ENCODE assay signal across 17 mouse cellular contexts in the genomic region with DNA sequence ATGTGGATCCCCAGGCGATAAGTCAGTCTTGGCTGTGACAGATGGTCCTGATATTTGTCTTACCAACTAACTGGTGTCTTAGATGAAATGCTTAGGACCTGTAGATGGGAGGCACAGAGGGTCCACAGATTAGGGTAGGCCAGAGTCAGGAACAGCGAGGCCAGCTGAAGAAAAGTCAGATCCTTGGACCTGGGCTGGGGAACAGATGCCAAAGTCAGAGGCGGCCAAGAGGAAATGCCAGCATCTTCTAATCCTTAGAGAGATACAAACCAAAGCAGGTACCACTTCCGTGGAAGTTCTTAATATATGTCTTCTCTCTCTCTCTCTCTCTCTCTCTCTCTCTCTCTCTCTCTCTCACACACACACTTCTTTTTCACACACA.
DNase-seq lines count a peak whose midpoint lies in the region; ATAC-seq and TF ChIP-seq lines count a peak whose summit lies in the region.
"Had no signal": no experiment of that assay in that cellular context is flagged by ENCODE, and none has a peak within 500 bp of the region (broad histone marks: within the 10 kb centered on the region; RNA-seq: fewer than 3 reads in every experiment).

No protein-coding gene starts in this region.

- no peak overlapping the region for H3K4me2 ChIP-seq in forebrain, postnatal 0 days (ENCODE audit: low read depth)
- no peak overlapping the region for H3K4me2 ChIP-seq in forebrain, embryonic 11.5 days (ENCODE audit: low read depth, low read length, severe bottlenecking)
- H3K4me2 ChIP-seq in hindbrain, postnatal 0 days (ENCODE audit: low read depth, low read length), result no peak overlapping the region
- no peak overlapping the region for H3K4me2 ChIP-seq in hindbrain, embryonic 11.5 days (replicated peaks; ENCODE audit: low read depth, low read length)
- H3K4me2 ChIP-seq in kidney, embryonic 15.5 days, result no peak overlapping the region
- H3K4me2 ChIP-seq: heart, embryonic 12.5 days; heart, embryonic 15.5 days; hindbrain, embryonic 12.5 days; intestine, embryonic 15.5 days had no signal

- peak in 1 of 2 experiments; percentile 73 for DNase-seq in cerebellum, adult 2 months
- no peak for DNase-seq in cerebellum, postnatal 4 days (ENCODE audit: low spot score in 2 of 2)
- peak; percentile 13 for DNase-seq in forebrain, postnatal 0 days
- DNase-seq in forebrain, embryonic 11.5 days (ENCODE audit: low spot score), result no peak
- DNase-seq in hindbrain, postnatal 0 days (ENCODE audit: low spot score), result no peak
- DNase-seq in hindbrain, embryonic 11.5 days (ENCODE audit: low spot score), result no peak
- DNase-seq: gastrocnemius, postnatal 25 days; kidney, adult 11 months; kidney, adult 8-10 months had no signal

- TF ChIP-seq CTCF in cerebellum, adult 2 months (IDR thresholded peaks at IDR 0.05; ENCODE audit: borderline replicate concordance, insufficient read depth, low read depth, low read length), result no peak
- TF ChIP-seq CTCF in forebrain, postnatal 0 days (IDR thresholded peaks at IDR 0.05; ENCODE audit: low read depth), result no peak
- no peak for TF ChIP-seq CTCF in hindbrain, postnatal 0 days (IDR thresholded peaks at IDR 0.05; ENCODE audit: low read depth)

- no peak overlapping the region for H3K9ac ChIP-seq in forebrain, postnatal 0 days
- H3K9ac ChIP-seq in forebrain, embryonic 11.5 days (ENCODE audit: low read length), result no peak overlapping the region
- H3K9ac ChIP-seq in hindbrain, postnatal 0 days (replicated peaks; ENCODE audit: low read length), result no peak overlapping the region
- H3K9ac ChIP-seq in hindbrain, embryonic 11.5 days (ENCODE audit: low read depth, low read length), result no peak overlapping the region
- H3K9ac ChIP-seq in kidney, embryonic 15.5 days, result no peak overlapping the region
- H3K9ac ChIP-seq: heart, embryonic 12.5 days; heart, embryonic 15.5 days; hindbrain, embryonic 12.5 days; intestine, embryonic 15.5 days had no signal

- 2% methylated on average over 4 of the region's 4 CpGs for WGBS in cerebellum, adult 2 months
- WGBS in forebrain, postnatal 0 days, result 66% methylated on average over 4 of the region's 4 CpGs
- 74% methylated on average over 4 of the region's 4 CpGs for WGBS in forebrain, embryonic 11.5 days
- 31% methylated on average over 4 of the region's 4 CpGs for WGBS in hindbrain, postnatal 0 days
- WGBS in hindbrain, embryonic 11.5 days, result 86% methylated on average over 4 of the region's 4 CpGs
- WGBS in kidney, embryonic 15.5 days, result 77% methylated on average over 4 of the region's 4 CpGs

- ATAC-seq in forebrain, postnatal 0 days, result no peak
- ATAC-seq in forebrain, embryonic 11.5 days (replicated peaks; ENCODE audit: low FRiP score), result no peak
- no peak; the same call in 1 of the 2 replicates for ATAC-seq in hindbrain, postnatal 0 days
- ATAC-seq in hindbrain, embryonic 11.5 days (ENCODE audit: low FRiP score), result no peak
- no peak for ATAC-seq in kidney, embryonic 15.5 days (replicated peaks; ENCODE audit: low FRiP score)
- ATAC-seq: CD4-positive, CD25-positive, alpha-beta regulatory T cell, adult 4 months; forebrain, embryonic 14.5 days; intestine, embryonic 15.5 days had no signal

- peaks cover 37% of the 10 kb centered on the region; the same call in 1 of the 2 replicates for H3K4me1 ChIP-seq in cerebellum, adult 2 months (ENCODE audit: control insufficient read depth, insufficient read depth, low read length)
- H3K4me1 ChIP-seq in forebrain, postnatal 0 days (ENCODE audit: insufficient read depth), result peaks cover 8% of the 10 kb centered on the region
- no peaks in the 10 kb centered on the region for H3K4me1 ChIP-seq in forebrain, embryonic 11.5 days (replicated peaks; ENCODE audit: control insufficient read depth, insufficient read depth, low read length)
- H3K4me1 ChIP-seq in hindbrain, postnatal 0 days (ENCODE audit: insufficient read depth, low read length), result peaks cover 7% of the 10 kb centered on the region; the same call in 1 of the 2 replicates
- no peaks in the 10 kb centered on the region for H3K4me1 ChIP-seq in hindbrain, embryonic 11.5 days (replicated peaks; ENCODE audit: control insufficient read depth, insufficient read depth, low read length)
- H3K4me1 ChIP-seq in kidney, embryonic 15.5 days, result no peaks in the 10 kb centered on the region
- H3K4me1 ChIP-seq: forebrain, embryonic 10.5 days; heart, embryonic 12.5 days; heart, embryonic 15.5 days; hindbrain, embryonic 12.5 days; intestine, embryonic 15.5 days had no signal

- no peaks in the 10 kb centered on the region for H3K36me3 ChIP-seq in forebrain, postnatal 0 days (ENCODE audit: insufficient read depth)
- H3K36me3 ChIP-seq in forebrain, embryonic 11.5 days (ENCODE audit: control insufficient read depth, insufficient read depth, low read length), result no peaks in the 10 kb centered on the region
- H3K36me3 ChIP-seq in hindbrain, postnatal 0 days (ENCODE audit: insufficient read depth, low read length), result no peaks in the 10 kb centered on the region
- no peaks in the 10 kb centered on the region for H3K36me3 ChIP-seq in hindbrain, embryonic 11.5 days (ENCODE audit: control insufficient read depth, insufficient read depth, low read length)
- no peaks in the 10 kb centered on the region for H3K36me3 ChIP-seq in kidney, embryonic 15.5 days
- H3K36me3 ChIP-seq: forebrain, embryonic 10.5 days; heart, embryonic 12.5 days; heart, embryonic 15.5 days; hindbrain, embryonic 12.5 days; intestine, embryonic 15.5 days had no signal

- no peaks in the 10 kb centered on the region for H3K9me3 ChIP-seq in forebrain, postnatal 0 days (ENCODE audit: low read length)
- no peaks in the 10 kb centered on the region for H3K9me3 ChIP-seq in forebrain, embryonic 11.5 days (ENCODE audit: control insufficient read depth, low read length)
- H3K9me3 ChIP-seq in hindbrain, postnatal 0 days (ENCODE audit: low read length), result no peaks in the 10 kb centered on the region
- no peaks in the 10 kb centered on the region for H3K9me3 ChIP-seq in hindbrain, embryonic 11.5 days (ENCODE audit: control insufficient read depth, low read length)
- H3K9me3 ChIP-seq in kidney, embryonic 15.5 days (replicated peaks), result no peaks in the 10 kb centered on the region
- H3K9me3 ChIP-seq: forebrain, embryonic 10.5 days; heart, embryonic 15.5 days; hindbrain, embryonic 12.5 days; intestine, embryonic 15.5 days had no signal

- no peak for TF ChIP-seq POLR2A in cerebellum, adult 2 months (IDR thresholded peaks at IDR 0.05; ENCODE audit: borderline replicate concordance, insufficient read depth, low read length)

- peak overlapping the region; percentile 60 for H3K27ac ChIP-seq in cerebellum, adult 2 months (ENCODE audit: insufficient read depth, low read length)
- H3K27ac ChIP-seq in forebrain, postnatal 0 days (ENCODE audit: low read depth, low read length), result peak overlapping the region; percentile 70; the same call in 1 of the 2 replicates
- no peak overlapping the region for H3K27ac ChIP-seq in forebrain, embryonic 11.5 days (ENCODE audit: low read depth, low read length)
- H3K27ac ChIP-seq in hindbrain, postnatal 0 days, result peak overlapping the region; percentile 54; the same call in 1 of the 2 replicates
- no peak overlapping the region for H3K27ac ChIP-seq in hindbrain, embryonic 11.5 days (ENCODE audit: low read depth, low read length)
- no peak overlapping the region for H3K27ac ChIP-seq in kidney, embryonic 15.5 days
- H3K27ac ChIP-seq: forebrain, embryonic 10.5 days; heart, embryonic 15.5 days; hindbrain, embryonic 12.5 days; intestine, embryonic 15.5 days had no signal

- H3K27me3 ChIP-seq in cerebellum, adult 2 months (ENCODE audit: control insufficient read depth, insufficient read depth, low read length), result no peaks in the 10 kb centered on the region
- H3K27me3 ChIP-seq in forebrain, postnatal 0 days (ENCODE audit: insufficient read depth, low read length), result no peaks in the 10 kb centered on the region
- no peaks in the 10 kb centered on the region for H3K27me3 ChIP-seq in forebrain, embryonic 11.5 days (ENCODE audit: control insufficient read depth, insufficient read depth, low read length)
- no peaks in the 10 kb centered on the region for H3K27me3 ChIP-seq in hindbrain, postnatal 0 days (ENCODE audit: insufficient read depth, low read length)
- H3K27me3 ChIP-seq in hindbrain, embryonic 11.5 days (ENCODE audit: control insufficient read depth, insufficient read depth, low read length), result no peaks in the 10 kb centered on the region
- H3K27me3 ChIP-seq in kidney, embryonic 15.5 days, result no peaks in the 10 kb centered on the region
- H3K27me3 ChIP-seq: heart, embryonic 12.5 days; heart, embryonic 15.5 days; hindbrain, embryonic 12.5 days; intestine, embryonic 15.5 days had no signal

- no peak overlapping the region for H3K4me3 ChIP-seq in cerebellum, adult 2 months (replicated peaks; ENCODE audit: insufficient read depth, low read depth, low read length)
- H3K4me3 ChIP-seq in forebrain, postnatal 0 days (ENCODE audit: low read depth, low read length), result no peak overlapping the region
- no peak overlapping the region for H3K4me3 ChIP-seq in forebrain, embryonic 11.5 days (ENCODE audit: low read depth, low read length)
- no peak overlapping the region for H3K4me3 ChIP-seq in hindbrain, postnatal 0 days (ENCODE audit: low read length)
- H3K4me3 ChIP-seq in hindbrain, embryonic 11.5 days (ENCODE audit: low read depth, low read length), result no peak overlapping the region
- H3K4me3 ChIP-seq in kidney, embryonic 15.5 days (replicated peaks), result no peak overlapping the region
- H3K4me3 ChIP-seq: forebrain, embryonic 10.5 days; heart, embryonic 12.5 days; heart, embryonic 15.5 days; hindbrain, embryonic 12.5 days; intestine, embryonic 15.5 days had no signal

Comparison
In these comparisons a context has a peak if more than half of its experiments do, and no peak if none do; other contexts are left out.
1. H3K27ac ChIP-seq: peak in cerebellum, adult 2 months (single experiment), forebrain, postnatal 0 days (single experiment) and hindbrain, postnatal 0 days (single experiment); none in forebrain, embryonic 11.5 days (single experiment), hindbrain, embryonic 11.5 days (single experiment) and kidney, embryonic 15.5 days (single experiment).